Mouse (Mus musculus) liver, adult 2 months (tissue): ENCODE data around the gene Gja4.

Source experiments
- CTCF ChIP-seq: fragments of 200-500 bp; IDR thresholded peaks from 2 replicates; pipeline ENCODE4 v1.5.1; 2011; ENCODE audit warnings: low read depth, low read length, control low read depth
- POLR2A ChIP-seq: fragments of 200-500 bp; IDR thresholded peaks from 2 replicates; pipeline ENCODE4 v1.6.1; 2011; ENCODE audit warnings: low read length, control low read depth; ENCODE audit not compliant: insufficient read depth; ENCODE audit errors: extremely low read depth

DNA sequence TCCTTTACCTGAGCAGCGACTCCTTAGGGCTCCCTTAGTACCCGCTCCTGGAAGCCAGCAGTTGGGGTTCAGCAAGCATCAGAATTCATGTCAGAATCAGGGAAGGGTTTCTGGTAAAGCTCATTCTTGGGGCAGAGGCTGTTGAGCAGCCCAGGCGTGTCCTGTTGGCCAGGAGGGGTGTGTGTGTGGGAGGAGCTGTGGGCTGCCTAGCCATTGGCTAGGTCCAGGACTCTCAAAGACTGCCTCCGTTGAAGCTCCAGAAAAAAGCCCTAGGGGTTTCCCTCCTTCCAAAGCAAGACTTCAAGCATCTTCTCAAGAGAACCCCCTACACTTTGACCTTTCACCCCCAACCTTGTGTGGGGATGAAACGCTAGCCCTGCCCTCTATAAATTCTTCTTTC lies 44.2 kb upstream of the Gja4 start, which contains the start of gene Gjb5:
- no peak for TF ChIP-seq CTCF
- no peak for TF ChIP-seq POLR2A
